Mouse (Mus musculus): ENCODE measurements at regions not wholly inside any gene's neighbourhood (a gene's known extent, or its start where the extent isn't known, plus 50 kb on each side); places are given as distances from the start of the nearest gene placed in this dataset.
A peak's percentile ranks its signal among the peaks of the same experiment; 100 is the strongest.

DNA sequence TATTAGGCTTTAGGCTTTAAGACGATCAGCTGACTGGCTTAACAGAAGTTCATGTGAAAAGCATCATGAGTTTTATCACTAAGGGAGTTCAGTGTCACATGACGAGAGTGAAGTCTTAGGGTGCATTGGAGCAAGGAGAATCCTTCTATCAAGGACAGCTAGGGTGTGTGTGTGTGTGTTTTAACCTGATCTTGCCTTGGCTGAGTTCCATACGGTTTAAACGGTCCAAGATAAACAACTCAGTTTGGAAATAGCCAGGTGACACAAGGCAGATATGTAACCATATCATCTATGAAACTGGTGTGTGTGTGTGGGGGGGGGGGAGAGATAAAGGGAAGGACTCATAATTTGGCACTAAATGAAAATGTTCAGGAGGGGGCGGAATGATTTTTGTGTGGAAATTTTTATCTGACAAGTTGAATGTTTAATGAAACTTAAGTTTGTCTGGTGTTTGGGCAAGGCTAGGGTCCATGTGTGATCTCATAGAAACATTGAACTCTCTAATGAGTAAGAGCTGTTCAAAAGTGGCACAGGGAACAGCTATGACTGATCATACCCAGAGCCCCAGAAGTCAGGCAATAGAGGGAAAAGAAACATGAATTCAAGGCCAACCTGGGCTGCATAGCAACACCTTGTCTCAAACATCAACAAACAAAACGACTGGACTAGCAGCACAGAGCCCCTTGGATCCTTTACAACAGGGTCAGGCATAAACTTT is 132.2 kb upstream of the Map3k1 start:
- no peak for DNase-seq

DNA sequence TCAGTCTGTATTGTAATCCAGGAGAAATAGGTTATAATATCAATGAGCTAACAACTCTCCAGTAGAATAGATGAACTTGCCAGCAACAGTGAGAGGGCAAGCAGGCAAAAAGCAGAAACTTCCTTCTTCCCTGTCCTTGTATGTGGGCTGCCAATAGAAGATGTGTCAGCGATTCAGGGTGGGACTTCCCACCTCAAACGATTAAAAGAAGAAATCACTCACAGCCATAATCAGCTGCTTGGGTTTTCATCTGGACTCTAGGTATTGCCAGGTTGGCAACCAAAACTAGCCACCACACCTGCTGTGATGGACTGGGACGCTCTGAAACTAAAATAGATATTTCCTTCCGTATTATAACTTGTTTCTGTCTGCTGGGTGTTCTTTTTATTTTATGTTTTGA is 133.2 kb upstream of the Map3k1 start:
- no peak for DNase-seq

DNA sequence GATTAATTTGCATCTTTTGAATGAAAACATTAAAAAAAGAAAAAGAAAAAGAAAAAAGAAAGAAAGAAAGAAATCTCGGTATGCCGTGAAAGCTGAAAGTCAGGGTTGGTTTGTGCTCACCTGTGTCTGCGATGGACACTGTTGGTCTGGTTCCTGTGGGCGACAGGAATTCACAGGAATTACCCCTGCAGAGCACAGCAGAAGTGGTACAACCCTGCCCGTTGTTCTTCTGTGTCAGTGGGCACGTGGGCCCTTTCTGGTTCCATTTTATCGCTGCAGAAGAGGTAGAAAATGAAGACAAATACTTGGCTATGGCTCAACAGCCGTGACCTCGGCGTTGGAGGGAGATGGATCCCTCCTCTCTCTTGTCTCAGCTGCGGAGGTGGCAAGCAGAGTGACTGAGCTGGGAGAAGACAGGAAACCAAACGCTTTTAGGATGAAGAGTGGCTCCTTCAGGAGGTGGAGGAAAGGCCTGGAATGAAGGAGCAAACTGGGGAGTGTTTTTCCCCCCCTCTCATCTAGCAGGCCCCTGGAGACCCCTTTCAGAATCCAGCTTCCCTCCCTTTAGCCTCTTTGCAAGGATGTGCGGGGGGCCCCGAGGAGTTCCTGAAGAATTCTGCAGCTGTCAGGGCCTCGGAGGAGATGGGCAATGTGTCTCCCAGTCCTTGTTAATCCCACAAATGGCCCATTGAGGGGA is 134.7 kb upstream of the Map3k1 start:
- no peak for DNase-seq

DNA sequence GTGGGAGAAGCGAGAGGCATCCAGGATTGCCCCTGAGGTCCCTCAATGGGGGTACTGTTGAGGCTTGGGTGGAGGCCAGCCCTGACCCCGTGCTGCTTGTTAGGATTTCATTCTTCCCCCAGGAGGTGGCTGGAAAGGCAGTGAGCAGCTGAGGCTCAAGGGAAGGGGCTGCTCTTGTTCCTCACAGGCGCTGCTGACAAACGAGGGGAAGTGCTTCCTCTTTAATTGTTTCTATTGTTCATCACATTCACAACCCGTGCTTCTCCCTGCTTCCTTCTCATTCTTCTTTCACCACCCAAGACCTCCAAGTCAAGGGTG is 135.3 kb upstream of the Map3k1 start:
- DNase-seq = no peak

DNA sequence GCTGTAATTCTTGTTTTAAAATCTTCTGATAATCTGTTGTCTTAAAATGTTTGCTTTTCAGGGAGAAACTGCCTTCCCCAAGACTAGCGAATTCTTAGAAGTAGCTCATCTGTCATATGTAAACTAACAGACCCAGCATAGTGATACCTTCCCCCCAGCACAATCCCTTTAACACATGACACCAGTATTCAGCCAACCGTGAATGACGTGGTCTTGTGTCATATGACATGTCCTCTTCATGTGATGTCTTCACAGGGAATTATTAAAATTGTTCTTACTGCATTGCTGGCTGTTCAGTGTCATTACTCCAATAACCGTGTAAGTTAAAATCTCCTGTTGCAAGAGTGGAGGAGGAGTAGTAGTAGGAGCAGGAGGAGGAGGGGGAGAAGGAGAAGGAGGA is 137.5 kb upstream of the Map3k1 start:
- no peak for DNase-seq

DNA sequence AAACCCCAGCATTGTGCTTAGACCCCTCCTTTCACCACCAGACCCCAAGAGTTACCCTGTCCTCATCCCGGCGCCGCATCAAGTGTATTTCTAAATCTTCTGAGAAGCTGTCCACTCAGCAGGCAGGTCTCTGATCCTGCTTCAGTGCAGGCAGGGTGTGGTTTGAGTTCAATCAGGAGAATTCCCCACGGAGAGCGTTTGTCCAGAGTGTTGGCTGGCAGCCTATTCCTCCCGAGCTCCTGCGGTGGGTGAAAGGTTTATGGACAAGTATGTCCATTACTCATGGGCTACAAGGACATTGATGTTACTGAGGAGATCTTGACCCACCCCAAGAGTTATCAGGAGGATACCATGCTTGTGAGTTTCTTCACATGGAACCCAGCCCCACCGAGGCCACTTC is 138.0 kb upstream of the Map3k1 start:
- no peak for DNase-seq

DNA sequence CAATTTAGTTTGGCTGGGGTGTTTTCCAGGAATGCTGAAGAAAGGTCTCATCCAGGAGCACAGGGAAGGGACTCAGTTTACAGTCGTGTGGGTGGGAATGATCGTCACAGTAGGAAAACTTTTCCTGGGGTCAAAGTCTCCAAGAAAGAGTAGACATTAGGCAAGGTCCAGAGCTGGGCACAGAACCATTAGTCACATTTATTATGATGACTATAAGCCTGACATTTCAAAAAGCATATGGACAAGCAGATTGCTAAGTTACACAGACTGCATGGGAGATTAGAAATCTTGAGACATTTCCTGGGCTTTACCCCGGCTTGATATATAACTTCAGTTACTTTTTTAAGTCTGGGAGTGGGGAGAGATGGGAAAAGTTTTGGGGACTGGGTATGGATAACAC is 139.6 kb upstream of the Map3k1 start:
- no peak for DNase-seq

DNA sequence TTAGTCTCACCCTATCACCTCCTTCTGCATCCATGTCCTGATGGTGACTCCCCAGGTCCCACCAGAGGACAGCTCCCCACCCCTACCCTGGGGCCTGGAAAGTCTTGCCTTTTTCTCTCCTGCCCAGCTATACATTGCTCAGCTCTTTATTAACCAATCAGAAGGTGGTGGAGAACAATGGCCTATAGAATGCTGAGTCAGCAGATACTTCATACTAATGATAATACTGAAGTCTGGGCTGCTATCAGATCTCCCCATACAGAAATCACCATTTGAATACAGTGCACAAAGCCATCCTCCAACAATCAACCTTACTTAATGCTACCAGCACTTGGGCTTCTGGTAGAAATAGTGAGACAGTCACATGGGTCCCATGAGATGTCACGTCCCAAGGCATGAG is 141.2 kb upstream of the Map3k1 start:
- no peak for DNase-seq

DNA sequence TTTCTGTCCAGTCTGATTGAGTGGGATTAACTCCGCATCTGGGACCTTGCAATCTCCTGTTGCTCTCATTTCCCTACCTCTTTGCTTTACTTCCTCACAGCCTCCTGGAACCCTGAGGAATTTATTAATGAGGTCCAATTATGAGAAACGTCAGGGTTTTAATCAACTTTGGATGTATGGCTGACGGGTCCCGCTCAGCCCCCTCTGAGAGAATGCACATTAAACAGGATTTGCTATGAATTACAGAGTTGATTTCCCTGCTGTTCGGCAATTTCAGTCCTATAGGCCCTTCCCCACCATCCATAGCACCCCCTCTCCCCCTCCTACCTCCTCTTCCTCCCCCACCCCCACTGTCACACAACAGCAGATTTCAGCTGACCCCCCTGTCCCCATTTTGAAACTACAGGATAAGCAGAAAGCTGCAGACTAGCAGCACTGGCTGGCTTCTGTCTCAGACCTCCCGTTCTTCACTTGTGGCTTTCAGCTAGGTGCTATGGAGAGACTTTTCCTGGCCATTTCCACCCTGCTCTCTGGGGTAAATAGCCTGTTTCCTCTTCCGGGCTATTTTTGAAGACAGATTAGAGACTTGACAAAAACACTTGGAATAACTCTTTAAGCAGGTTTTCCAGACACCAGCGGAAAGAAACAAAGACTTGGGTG is 145.2 kb upstream of the Map3k1 start:
- DNase-seq = peak; percentile 25

DNA sequence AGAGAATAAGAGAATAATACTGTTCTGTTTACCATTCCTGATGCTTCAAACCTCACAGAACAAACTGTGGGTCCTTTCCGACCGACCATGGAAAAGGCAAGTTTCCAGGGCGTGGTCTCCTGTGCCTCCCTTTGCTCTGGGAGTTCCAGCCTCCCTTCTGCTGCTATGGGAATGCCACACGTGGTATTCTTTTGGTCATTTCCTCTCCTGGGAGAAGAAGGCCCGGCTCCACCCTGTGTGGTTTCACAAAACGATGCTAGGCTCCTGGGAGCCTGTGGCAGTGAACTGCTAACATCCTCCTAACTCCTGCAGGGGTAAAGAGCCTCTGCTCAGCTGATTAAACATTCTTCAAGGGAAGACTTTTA is 145.7 kb upstream of the Map3k1 start:
- DNase-seq = peak; percentile 61

DNA sequence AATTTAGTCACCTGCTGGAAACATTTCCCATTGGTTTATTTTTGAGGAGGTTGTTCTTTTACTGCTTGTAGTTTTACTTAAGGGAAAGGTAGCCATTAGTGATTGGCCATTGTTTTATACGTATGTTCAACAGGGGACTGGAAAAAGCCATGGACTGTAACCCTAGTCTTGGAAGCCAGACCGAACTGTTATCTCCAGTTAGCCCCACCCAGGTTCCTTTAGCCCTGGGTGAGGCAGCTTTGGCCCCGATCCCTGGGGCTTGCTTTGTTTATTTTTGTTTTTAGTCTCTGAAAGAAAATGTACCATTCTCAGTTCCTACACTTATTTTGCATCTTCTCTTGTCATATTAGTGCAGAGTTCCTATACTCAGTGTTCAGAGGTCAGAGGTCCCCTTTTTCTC is 148.3 kb upstream of the Map3k1 start:
- no peak for DNase-seq

DNA sequence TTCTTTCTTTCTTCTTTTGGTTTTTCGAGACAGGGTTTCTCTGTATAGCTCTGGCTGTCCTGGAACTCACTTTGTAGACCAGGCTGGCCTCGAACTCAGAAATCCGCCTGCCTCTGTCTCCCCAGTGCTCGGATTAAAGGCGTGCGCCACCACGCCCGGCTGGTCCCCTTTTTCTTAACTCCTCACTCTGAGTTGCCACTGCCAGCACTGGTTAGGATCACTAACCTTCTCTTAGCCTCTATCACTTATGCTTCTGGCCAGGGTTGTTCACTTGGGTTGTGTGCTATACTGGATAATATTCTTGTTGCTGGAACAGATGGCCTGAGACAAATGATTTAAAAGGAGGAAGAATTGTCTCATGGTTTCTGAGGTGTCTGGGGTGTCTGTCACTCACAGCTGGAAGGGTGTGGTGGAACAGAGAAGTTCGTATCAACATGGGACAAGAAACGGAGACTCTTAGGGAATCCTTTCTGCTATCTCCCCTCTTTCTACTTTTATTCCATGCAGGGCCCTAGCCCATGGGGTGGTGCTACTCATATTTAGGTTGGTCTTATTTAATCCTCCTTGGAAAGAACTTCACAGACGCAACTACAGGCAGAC is 149.0 kb upstream of the Map3k1 start:
- no peak for DNase-seq

DNA sequence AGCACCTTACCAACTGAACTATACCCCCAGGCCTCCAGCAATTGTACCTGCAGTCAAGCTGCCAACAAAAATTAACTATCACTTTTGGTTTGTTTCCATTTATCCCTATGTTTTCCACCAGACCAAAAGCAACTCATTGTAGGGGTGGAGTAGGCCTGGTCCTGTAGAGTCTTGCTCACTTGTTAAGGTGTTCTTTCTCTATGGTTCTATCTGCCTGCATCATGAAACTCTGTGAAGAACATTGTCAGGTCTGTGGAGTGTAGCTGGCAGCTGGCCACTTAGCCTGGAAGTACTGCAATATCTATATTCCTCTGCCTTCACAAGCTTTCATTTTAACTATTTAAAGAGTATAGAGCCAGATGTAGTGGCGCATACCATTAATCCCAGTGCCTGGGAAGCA is 149.6 kb upstream of the Map3k1 start:
- no peak for DNase-seq

DNA sequence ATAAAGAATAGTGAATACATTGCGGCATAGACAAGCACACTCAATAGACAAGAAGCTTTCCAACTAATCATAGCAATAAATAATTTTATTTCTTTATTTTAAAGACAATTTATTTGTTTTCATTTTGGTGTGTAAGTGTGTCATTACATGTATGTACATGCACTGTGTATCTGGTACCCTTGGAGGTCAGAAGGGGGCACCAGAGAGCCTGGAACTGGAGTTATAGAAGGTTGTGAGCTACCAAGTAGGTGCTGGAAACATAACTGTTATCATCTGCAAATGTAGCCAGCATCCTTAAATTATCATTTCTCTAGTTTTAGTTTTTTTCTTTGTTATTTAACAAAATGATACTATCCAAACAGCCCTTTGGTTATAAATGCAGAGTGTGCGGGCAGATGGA is 151.2 kb upstream of the Map3k1 start:
- DNase-seq = no peak

DNA sequence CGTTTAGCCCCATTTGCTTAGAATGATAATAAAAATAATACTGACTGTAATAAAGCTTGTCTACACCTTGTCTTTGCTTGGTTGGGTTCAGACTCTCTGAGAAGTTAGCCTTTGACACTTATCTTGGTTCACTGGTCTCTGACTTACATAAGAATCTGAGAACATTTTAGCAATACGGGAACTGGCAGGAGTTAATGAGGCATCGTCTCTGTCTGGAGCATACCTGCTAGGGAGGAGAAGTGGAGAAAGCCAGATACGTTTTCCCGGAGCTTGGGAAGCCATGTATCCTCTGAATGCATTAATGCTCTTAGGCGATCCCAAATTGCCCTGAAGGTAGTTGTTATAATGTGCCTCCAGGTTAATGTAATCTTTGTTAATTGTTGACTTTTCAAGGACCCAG is 152.6 kb upstream of the Map3k1 start:
- DNase-seq = peak; percentile 88

DNA sequence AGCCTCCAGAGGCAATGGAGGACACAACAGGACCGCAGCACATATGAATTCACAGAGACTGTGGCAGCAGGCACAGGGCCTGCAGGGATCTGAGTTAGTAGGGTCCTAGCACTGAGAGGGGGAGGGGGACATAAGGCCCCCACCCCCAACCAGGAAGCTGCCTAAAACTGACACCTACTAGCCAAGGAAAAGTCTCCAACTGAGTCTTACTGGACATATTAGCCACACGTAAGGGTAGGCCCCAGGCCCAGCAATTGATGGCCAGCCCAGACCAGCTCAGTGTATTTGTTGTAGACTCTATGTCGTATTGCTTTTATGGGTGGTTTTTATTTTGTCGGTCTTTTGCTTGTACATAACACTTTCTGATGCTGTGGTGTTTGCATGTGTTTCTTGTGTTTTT is 153.4 kb upstream of the Map3k1 start:
- DNase-seq = no peak

DNA sequence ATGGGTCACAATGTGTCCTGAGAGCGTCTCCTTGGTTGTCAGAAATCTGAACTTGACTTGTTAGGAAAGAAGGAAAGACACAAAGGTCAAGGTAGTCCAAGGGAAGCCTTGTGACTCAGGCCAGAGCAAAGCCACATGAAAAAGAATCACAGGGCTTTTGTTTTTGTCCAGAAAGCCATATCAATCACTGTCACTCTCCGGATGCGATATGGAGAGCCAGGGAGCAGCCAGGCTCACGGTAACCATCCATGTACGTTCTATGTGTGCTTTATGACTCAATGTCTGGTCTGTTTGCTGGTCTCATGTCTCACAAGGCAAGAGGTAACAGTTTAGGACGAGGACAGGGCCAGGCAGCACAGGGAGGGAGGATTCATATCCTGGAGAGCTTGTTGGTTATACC is 157.3 kb upstream of the Map3k1 start:
- no peak for DNase-seq

DNA sequence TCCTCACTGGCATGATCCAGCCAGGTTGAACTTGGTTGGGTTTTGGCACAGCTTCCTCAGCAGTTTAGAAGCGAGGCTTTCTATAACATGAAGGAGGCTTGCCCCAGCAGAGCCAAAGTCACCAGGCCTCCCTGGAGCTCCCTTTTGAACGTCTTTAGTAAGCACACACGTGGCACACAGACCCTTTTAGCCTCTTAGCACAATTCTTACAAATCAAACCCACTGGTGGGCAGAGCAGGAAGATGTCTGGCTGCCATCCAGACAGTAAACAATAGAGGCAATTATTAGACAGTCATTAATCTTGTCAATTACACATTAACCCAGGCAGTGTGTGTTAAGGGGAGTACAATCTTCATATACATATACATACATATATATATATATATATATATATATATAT is 157.8 kb upstream of the Map3k1 start:
- peak; percentile 33 for DNase-seq

DNA sequence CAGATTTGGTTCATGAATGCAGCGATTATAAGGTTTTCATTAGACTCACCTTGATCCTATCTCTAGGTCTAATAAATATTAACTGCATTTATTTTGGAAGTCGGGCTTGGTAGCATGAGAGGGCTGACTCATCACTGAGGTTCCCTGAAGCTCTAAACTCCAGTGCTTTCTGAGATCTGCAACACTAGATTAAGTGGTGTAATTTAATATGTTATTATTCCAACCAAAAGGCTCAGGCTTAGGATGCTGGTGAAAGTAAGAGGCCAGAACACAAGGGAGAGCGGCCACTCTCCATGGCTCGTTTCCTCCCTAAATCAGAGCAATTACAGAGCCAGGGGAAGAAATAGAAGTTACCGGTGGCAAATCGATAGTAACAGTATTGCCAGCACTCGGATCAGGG is 159.4 kb upstream of the Map3k1 start:
- DNase-seq = no peak

DNA sequence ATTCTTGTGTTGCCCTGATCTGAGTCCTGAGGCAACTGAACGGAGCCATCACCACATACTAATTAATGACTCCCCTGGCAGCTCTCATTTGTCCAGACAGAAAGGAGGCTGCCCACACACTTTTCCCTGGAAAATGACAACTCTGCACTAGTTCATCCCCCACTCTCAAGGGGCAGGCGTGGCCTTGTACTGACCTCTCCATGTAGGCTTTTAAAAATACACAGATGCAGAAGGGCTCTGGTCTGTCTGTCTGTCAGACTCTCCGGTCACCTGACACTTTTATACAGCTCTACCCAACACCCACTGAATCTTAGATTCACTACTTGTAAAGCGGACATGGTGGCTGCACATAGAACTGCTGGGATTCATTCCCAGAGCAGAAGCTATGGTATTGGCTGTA is 165.5 kb upstream of the Map3k1 start:
- no peak for DNase-seq

DNA sequence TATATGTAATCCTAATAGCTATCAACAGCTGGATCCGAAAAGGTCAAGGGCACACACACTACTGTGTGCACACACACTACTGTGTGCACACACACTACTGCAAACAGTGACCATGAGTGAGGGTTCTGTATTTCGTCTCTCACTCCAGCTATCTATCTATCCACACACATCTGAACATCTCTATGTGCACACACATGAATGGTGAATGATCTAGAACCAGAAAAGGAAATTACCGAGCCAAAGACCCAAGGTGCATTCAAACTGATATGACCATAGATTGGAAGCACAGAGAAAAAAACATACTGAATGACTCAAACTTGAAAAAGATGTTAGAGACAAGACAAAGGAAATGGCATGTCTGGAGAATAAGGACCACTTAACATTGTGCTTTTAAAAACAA is 166.8 kb upstream of the Map3k1 start:
- no peak for DNase-seq

DNA sequence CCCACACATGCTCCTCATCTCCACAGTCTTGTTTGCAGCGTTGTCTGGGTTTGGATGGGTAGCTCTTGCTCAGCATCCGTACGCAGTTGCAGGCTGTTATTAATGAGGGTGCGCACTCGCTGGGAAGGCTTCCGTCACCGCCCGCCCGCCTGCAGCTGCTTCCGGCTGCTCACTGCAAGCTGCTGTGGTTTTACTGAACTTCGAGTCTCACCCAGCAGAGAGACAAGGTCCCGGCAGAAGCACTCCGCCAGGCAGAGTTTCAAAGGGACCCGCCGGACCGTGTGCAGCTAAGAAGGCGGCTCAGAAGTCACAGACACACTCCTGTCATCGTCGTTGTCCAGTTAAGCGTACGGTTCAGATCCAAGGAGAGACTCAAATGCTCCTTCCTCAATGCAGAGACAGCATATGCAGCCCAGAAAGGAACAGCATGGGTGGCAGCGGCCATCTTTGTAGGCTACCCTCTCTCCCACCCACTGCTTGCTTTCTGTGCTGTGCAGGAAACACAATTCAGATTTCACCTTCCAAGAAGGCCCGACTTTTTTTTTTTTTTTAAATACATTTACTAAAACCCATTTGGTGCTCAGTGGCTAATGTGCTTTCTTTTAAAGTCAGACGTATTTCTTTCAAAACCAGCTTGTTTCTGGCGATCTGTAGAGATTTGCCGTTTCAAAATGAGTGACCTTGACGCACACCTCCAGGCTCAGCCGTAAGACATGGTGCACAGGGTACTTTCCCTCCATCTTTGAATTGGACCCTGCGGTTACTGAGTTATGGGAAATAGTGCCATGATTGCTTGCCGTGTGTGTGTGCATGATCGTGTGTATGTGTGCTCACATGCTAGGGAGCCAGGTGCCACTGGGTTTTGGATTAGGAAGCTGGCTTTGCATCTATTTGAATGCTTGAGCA is 169.2 kb upstream of the Map3k1 start:
- no peak for DNase-seq

DNA sequence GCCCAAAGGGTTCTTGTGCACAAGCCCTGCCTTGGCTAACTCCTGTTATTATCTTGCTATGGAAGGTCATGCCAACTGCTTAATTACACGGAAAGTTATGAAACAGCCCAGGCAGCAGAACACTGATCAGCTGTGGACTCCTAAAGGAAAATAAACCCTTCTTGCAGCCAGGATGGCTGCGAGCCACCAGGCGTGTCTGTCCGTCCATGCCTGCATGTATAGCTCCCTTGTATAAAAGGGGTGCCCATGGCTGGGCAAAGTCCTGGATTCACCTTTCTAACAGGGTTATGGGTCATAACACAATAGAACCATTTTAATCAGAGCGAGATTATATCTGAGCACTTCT is 169.9 kb upstream of the Map3k1 start:
- DNase-seq = peak; percentile 66
